15 mouse cellular contexts compared by ENCODE assay signal in the genomic region with DNA sequence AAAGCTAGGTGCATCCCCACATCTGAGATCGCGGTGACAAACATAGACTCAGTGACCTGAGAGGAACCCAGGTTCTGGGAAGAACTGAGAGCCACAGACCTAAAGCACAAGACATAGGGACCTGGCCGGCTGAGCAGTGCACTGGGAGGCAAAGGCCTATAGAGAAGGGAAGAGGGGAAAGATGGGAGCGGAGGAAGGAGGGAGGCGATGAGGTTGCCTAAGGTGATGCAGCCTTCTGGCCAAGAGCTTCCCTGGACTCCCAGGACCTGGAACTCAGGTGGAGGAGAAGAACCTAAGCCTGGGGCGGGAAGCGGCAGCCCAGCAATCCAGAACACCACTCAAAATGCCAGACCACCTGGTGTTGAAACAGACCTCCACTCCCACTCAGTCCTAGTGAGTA. TPM values are rescaled to one million over a fixed set of nuclear protein-coding genes. Genes with fewer than 3 reads are reported as not detected.
DNase-seq lines count a peak whose midpoint lies in the region; ATAC-seq and TF ChIP-seq lines count a peak whose summit lies in the region.
"Had no signal": no experiment of that assay in that cellular context is flagged by ENCODE, and none has a peak within 500 bp of the region (broad histone marks: within the 10 kb centered on the region; RNA-seq: fewer than 3 reads in every experiment).

No protein-coding gene starts in this region.

- H3K4me1 ChIP-seq in CH12.LX (ENCODE audit: control insufficient read depth in 1 of 2, insufficient read depth in 2 of 2) = peaks cover 16 to 40% of the 10 kb centered on the region in 2 experiments
- peaks cover 6% of the 10 kb centered on the region; the same call in 1 of the 2 replicates for H3K4me1 ChIP-seq in embryonic facial prominence, embryonic 11.5 days (ENCODE audit: control insufficient read depth, insufficient read depth, low read length)
- H3K4me1 ChIP-seq in hindbrain, embryonic 12.5 days = peaks cover 54% of the 10 kb centered on the region
- H3K4me1 ChIP-seq in midbrain, embryonic 13.5 days (replicated peaks) = peaks cover 60% of the 10 kb centered on the region
- H3K4me1 ChIP-seq in lung, adult 2 months (ENCODE audit: control insufficient read depth, insufficient read depth, low read length) = 0 out of 2 replicates have a peak, but pooled peaks cover 3% of the 10 kb centered on the region
- H3K4me1 ChIP-seq: liver, embryonic 13.5 days had no signal

- DNase-seq in CH12.LX (ENCODE audit: extremely low read depth) = peak; percentile 21
- no peak for DNase-seq in embryonic facial prominence, embryonic 11.5 days (ENCODE audit: low spot score)
- DNase-seq in lung, adult 2 months = no peak
- no peak for DNase-seq in ovary, postnatal 10 days (ENCODE audit: low spot score)
- DNase-seq in gastrocnemius, postnatal 10 days = no peak
- no peak for DNase-seq in right cerebral cortex, adult 18-20 months
- DNase-seq: adrenal gland, postnatal 36 days; cerebellum, adult 18-20 months; gastrocnemius, postnatal 14 days; kidney, postnatal 14 days; liver, embryonic 13.5 days had no signal

- H3K36me3 ChIP-seq in CH12.LX (replicated peaks in 1 of 2; ENCODE audit: control insufficient read depth in 1 of 2, insufficient read depth in 1 of 2, low read length in 1 of 2) = no peaks in the 10 kb centered on the region
- no peaks in the 10 kb centered on the region for H3K36me3 ChIP-seq in embryonic facial prominence, embryonic 11.5 days (replicated peaks; ENCODE audit: control insufficient read depth, insufficient read depth, low read depth, low read length)
- H3K36me3 ChIP-seq in hindbrain, embryonic 12.5 days = no peaks in the 10 kb centered on the region
- no peaks in the 10 kb centered on the region for H3K36me3 ChIP-seq in midbrain, embryonic 13.5 days
- H3K36me3 ChIP-seq: intestine, embryonic 15.5 days; liver, embryonic 13.5 days had no signal

- H3K4me3 ChIP-seq in CH12.LX (replicated peaks in 1 of 3; ENCODE audit: low read depth in 2 of 3, low read length in 2 of 3, poor library complexity in 1 of 3) = no peak overlapping the region
- H3K4me3 ChIP-seq in embryonic facial prominence, embryonic 11.5 days (ENCODE audit: low read depth, low read length) = no peak overlapping the region
- no peak overlapping the region for H3K4me3 ChIP-seq in hindbrain, embryonic 12.5 days
- H3K4me3 ChIP-seq in midbrain, embryonic 13.5 days (replicated peaks) = no peak overlapping the region
- H3K4me3 ChIP-seq in lung, adult 2 months (replicated peaks; ENCODE audit: extremely low read depth, low read depth, low read length) = no peak overlapping the region
- H3K4me3 ChIP-seq: intestine, embryonic 15.5 days; liver, embryonic 13.5 days had no signal

- no peak for TF ChIP-seq RAD21 in CH12.LX (IDR thresholded peaks at IDR 0.05; ENCODE audit: low read depth, low read length)

- no peak for TF ChIP-seq CTCF in CH12.LX (conservative IDR thresholded peaks at IDR 0.05 in 1 of 2, IDR thresholded peaks at IDR 0.05 in 1 of 2; ENCODE audit: low read depth in 2 of 2, low read length in 2 of 2)
- no peak for TF ChIP-seq CTCF in lung, adult 2 months (IDR thresholded peaks at IDR 0.05; ENCODE audit: insufficient read depth, low read length)

- no peak overlapping the region for H3K27ac ChIP-seq in CH12.LX (ENCODE audit: insufficient read depth, low read depth)
- H3K27ac ChIP-seq in embryonic facial prominence, embryonic 11.5 days (replicated peaks; ENCODE audit: low read depth, low read length) = no peak overlapping the region
- H3K27ac ChIP-seq in hindbrain, embryonic 12.5 days = peak overlapping the region; percentile 93
- H3K27ac ChIP-seq in midbrain, embryonic 13.5 days = peak overlapping the region; percentile 99
- H3K27ac ChIP-seq: intestine, embryonic 15.5 days; liver, embryonic 13.5 days; macrophage had no signal

- no peak overlapping the region for H3K9ac ChIP-seq in CH12.LX (ENCODE audit: insufficient read depth, low read depth)
- peak overlapping the region; percentile 22; the same call in 1 of the 2 replicates for H3K9ac ChIP-seq in embryonic facial prominence, embryonic 11.5 days (replicated peaks; ENCODE audit: low read length)
- H3K9ac ChIP-seq in hindbrain, embryonic 12.5 days = peak overlapping the region; percentile 41
- H3K9ac ChIP-seq in midbrain, embryonic 13.5 days (replicated peaks) = peak overlapping the region; percentile 60
- H3K9ac ChIP-seq: intestine, embryonic 15.5 days; liver, embryonic 13.5 days had no signal

- no peaks in the 10 kb centered on the region for H3K9me3 ChIP-seq in CH12.LX (replicated peaks; ENCODE audit: low read length)
- no peaks in the 10 kb centered on the region for H3K9me3 ChIP-seq in embryonic facial prominence, embryonic 11.5 days (replicated peaks; ENCODE audit: control insufficient read depth, low read length)
- H3K9me3 ChIP-seq in hindbrain, embryonic 12.5 days (replicated peaks) = no peaks in the 10 kb centered on the region
- no peaks in the 10 kb centered on the region for H3K9me3 ChIP-seq in midbrain, embryonic 13.5 days
- H3K9me3 ChIP-seq: intestine, embryonic 15.5 days; liver, embryonic 13.5 days had no signal

- H3K27me3 ChIP-seq in CH12.LX (replicated peaks) = peaks cover 84% of the 10 kb centered on the region
- peaks cover 54% of the 10 kb centered on the region for H3K27me3 ChIP-seq in embryonic facial prominence, embryonic 11.5 days (ENCODE audit: control insufficient read depth, insufficient read depth, low read length)
- H3K27me3 ChIP-seq in hindbrain, embryonic 12.5 days = peaks cover 80% of the 10 kb centered on the region
- H3K27me3 ChIP-seq in midbrain, embryonic 13.5 days = peaks cover 48% of the 10 kb centered on the region

- no peak for TF ChIP-seq EP300 in CH12.LX (IDR thresholded peaks at IDR 0.05; ENCODE audit: low read length)

- 0 out of 2 replicates have a peak, but pooled peaks have one; percentile 9 for ATAC-seq in embryonic facial prominence, embryonic 11.5 days (replicated peaks; ENCODE audit: insufficient number of reproducible peaks, low FRiP score, low TSS enrichment, low read depth)
- 0 out of 2 replicates have a peak, but pooled peaks have one; percentile 8 for ATAC-seq in hindbrain, embryonic 12.5 days (ENCODE audit: low FRiP score)
- peak; percentile 12; the same call in 1 of the 2 replicates for ATAC-seq in midbrain, embryonic 13.5 days
- ATAC-seq: intestine, embryonic 15.5 days had no signal

- in situ Hi-C loops in CH12.LX (cut with MboI; ENCODE audit: low pct_ligation_motif_present, low pct_unique_long_range_greater_than_20kb, low sequenced_read_pairs) = loop anchor here (5.0 to 25.0 kb wide), 2 partner anchors 42 to 418 kb away; a partner anchor contains a TSS

- H3K4me2 ChIP-seq in CH12.LX (ENCODE audit: insufficient read depth, low read depth, poor library complexity, severe bottlenecking) = no peak overlapping the region
- H3K4me2 ChIP-seq in embryonic facial prominence, embryonic 11.5 days (ENCODE audit: low read depth, low read length) = no peak overlapping the region
- peak overlapping the region; percentile 35 for H3K4me2 ChIP-seq in hindbrain, embryonic 12.5 days (replicated peaks)
- 0 out of 2 replicates have a peak overlapping the region, but pooled peaks have one; percentile 2 for H3K4me2 ChIP-seq in midbrain, embryonic 13.5 days (replicated peaks)
- H3K4me2 ChIP-seq: intestine, embryonic 15.5 days; liver, embryonic 13.5 days had no signal

- dilution Hi-C loops in CH12.LX (cut with MboI; ENCODE audit: extremely low pct_ligation_motif_present, extremely low pct_unique_long_range_greater_than_20kb, low sequenced_read_pairs) = no loop called here

- no peaks in the 10 kb centered on the region for H3K79me2 ChIP-seq in CH12.LX (replicated peaks; ENCODE audit: control insufficient read depth, extremely low read depth, insufficient read depth, poor library complexity, severe bottlenecking)

- TF ChIP-seq POLR2A in CH12.LX (IDR thresholded peaks at IDR 0.05; ENCODE audit: low read depth, low read length) = no peak
- no peak for TF ChIP-seq POLR2A in lung, adult 2 months (IDR thresholded peaks at IDR 0.05; ENCODE audit: borderline replicate concordance, extremely low read depth, low read depth, low read length)

- 14% methylated on average over 7 of the region's 7 CpGs for WGBS in embryonic facial prominence, embryonic 11.5 days
- WGBS in hindbrain, embryonic 12.5 days = 7% methylated on average over 7 of the region's 7 CpGs
- WGBS in midbrain, embryonic 13.5 days = 15% methylated on average over 7 of the region's 7 CpGs
- 17% methylated on average over 7 of the region's 7 CpGs for WGBS in lung, adult 2 months

TF ChIP-seq in CH12.LX, 34 proteins besides CTCF, POLR2A, EP300 and RAD21 (continues in another document):
- TF ChIP-seq CHD2 (IDR thresholded peaks at IDR 0.05; ENCODE audit: low read length) (no peak), SMC3 (IDR thresholded peaks at IDR 0.05; ENCODE audit: low read depth, low read length) (no peak), ZKSCAN1 (IDR thresholded peaks at IDR 0.05; ENCODE audit: borderline replicate concordance, low read depth, low read length) (no peak), NELFE (IDR thresholded peaks at IDR 0.05; ENCODE audit: low read depth, low read length) (no peak), MAZ (IDR thresholded peaks at IDR 0.05; ENCODE audit: low read depth, low read length) (no peak), MEF2A (IDR thresholded peaks at IDR 0.05; ENCODE audit: borderline replicate concordance, low read depth, low read length) (no peak), HCFC1 (IDR thresholded peaks at IDR 0.05; ENCODE audit: low read depth, low read length) (no peak), NRF1 (IDR thresholded peaks at IDR 0.05; ENCODE audit: low read depth, low read length) (no peak), GABPA (IDR thresholded peaks at IDR 0.05; ENCODE audit: insufficient replicate concordance, low read depth, low read length) (no peak), ETS1 (conservative IDR thresholded peaks at IDR 0.05; ENCODE audit: low read depth, low read length) (no peak), BHLHE40 (IDR thresholded peaks at IDR 0.05; ENCODE audit: low read depth, low read length) (no peak), RCOR1 (conservative IDR thresholded peaks at IDR 0.05; ENCODE audit: low read depth, low read length) (no peak), ZMIZ1 (IDR thresholded peaks at IDR 0.05; ENCODE audit: low read depth, low read length) (no peak), MXI1 (IDR thresholded peaks at IDR 0.05; ENCODE audit: low read depth, low read length) (no peak), JUND (conservative IDR thresholded peaks at IDR 0.05; ENCODE audit: low read depth, low read length) (no peak)

RNA-seq across cellular contexts. Expression of a gene that starts 22.4 kb away (rescaled TPM):
- total RNA-seq in CH12.LX (2012; rRNA removed) (2.7 and 8.5 TPM in 2 replicates), CH12.LX (2014; rRNA removed) (3.6 and 4.5 TPM in 2 replicates)
- 7.6 and 9.7 TPM in 2 replicates for polyA plus RNA-seq in CH12.LX (2012; ENCODE audit: insufficient read length, low read depth)
- polyA plus RNA-seq in embryonic facial prominence, embryonic 11.5 days (2014; fragmentation: Nextera tagmentation; extraction: Ambion mirVana) = 32.2 and 34.0 TPM in 2 replicates
- 47.3 and 49.1 TPM in 2 replicates for polyA plus RNA-seq in hindbrain, embryonic 12.5 days (2016; fragmentation: Nextera tagmentation; extraction: Ambion mirVana)
- polyA plus RNA-seq in midbrain, embryonic 13.5 days (2015; fragmentation: Nextera tagmentation; extraction: Ambion mirVana) = 41.9 and 51.1 TPM in 2 replicates
- polyA plus RNA-seq in lung, adult 2 months (2012; rRNA removed) = 76.5 and 105 TPM in 2 replicates
- 10 to 100 TPM; 45.0 to 51.1 TPM for total RNA-seq in gastrocnemius, postnatal 10 days (2021)

Comparison
In these comparisons a context has a peak if more than half of its experiments do, and no peak if none do; other contexts are left out.
1. H3K27ac ChIP-seq: peak in hindbrain, embryonic 12.5 days (single experiment) and midbrain, embryonic 13.5 days (single experiment); none in CH12.LX (single experiment) and embryonic facial prominence, embryonic 11.5 days (single experiment).
2. H3K4me2 ChIP-seq: peak in hindbrain, embryonic 12.5 days (single experiment) and midbrain, embryonic 13.5 days (single experiment); none in CH12.LX (single experiment) and embryonic facial prominence, embryonic 11.5 days (single experiment).
3. Peak in every context shown above with its lines, with median percentiles within 50 percentile points of each other: ATAC-seq.